Mouse (Mus musculus): ENCODE data around the gene Dab2ip. TPM values are rescaled to one million over a fixed set of nuclear protein-coding genes. Genes with fewer than 3 reads are reported as not detected.

The Dab2ip gene
- polyA plus RNA-seq, 1 experiment from 2014 or later, result 9.1 TPM

- Histone ChIP-seq H3K4me2 (ENCODE audit: low read depth, low read length) (no peak overlapping the region), H3K9me3 (ENCODE audit: low read length) (no peaks in the 10 kb centered on the region), H3K36me3 (replicated peaks; ENCODE audit: insufficient read depth, low read length) (no peaks in the 10 kb centered on the region), H3K27ac (ENCODE audit: low read depth) (no peak overlapping the region), H3K4me3 (ENCODE audit: low read depth, low read length) (no peak overlapping the region), H3K9ac (replicated peaks) (no peak overlapping the region), H3K4me1 (ENCODE audit: insufficient read depth) (no peaks in the 10 kb centered on the region), H3K27me3 (ENCODE audit: insufficient read depth, low read length) (no peaks in the 10 kb centered on the region)
- 70% methylated on average over 9 of the region's 9 CpGs for WGBS (ENCODE audit: insufficient replicate concordance)
- ATAC-seq (no peak), DNase-seq (no peak)
- no peak for TF ChIP-seq EP300 (IDR thresholded peaks at IDR 0.05; ENCODE audit: low read depth)
- TF ChIP-seq CTCF (IDR thresholded peaks at IDR 0.05; ENCODE audit: low read depth), result no peak
Observed at GRCm38 (mm10) chr2:35550097-35550496, 8.0 kb upstream of the Dab2ip start.

GRCm38 (mm10) chr2:35556918-35557486 lies 1.1 kb upstream of the Dab2ip start:
- Histone ChIP-seq H3K9ac (replicated peaks) (no peak overlapping the region), H3K9me3 (ENCODE audit: low read length) (no peaks in the 10 kb centered on the region), H3K27me3 (ENCODE audit: insufficient read depth, low read length) (0 out of 2 replicates have a peak, but pooled peaks cover 2% of the 10 kb centered on the region), H3K4me3 (ENCODE audit: low read depth, low read length) (no peak overlapping the region), H3K4me1 (ENCODE audit: insufficient read depth) (0 out of 2 replicates have a peak, but pooled peaks cover 2% of the 10 kb centered on the region), H3K4me2 (ENCODE audit: low read depth, low read length) (no peak overlapping the region), H3K27ac (ENCODE audit: low read depth) (no peak overlapping the region), H3K36me3 (replicated peaks; ENCODE audit: insufficient read depth, low read length) (no peaks in the 10 kb centered on the region)
- ATAC-seq (no peak), DNase-seq (no peak)
- no peak for TF ChIP-seq EP300 (IDR thresholded peaks at IDR 0.05; ENCODE audit: low read depth)
- no peak for TF ChIP-seq CTCF (IDR thresholded peaks at IDR 0.05; ENCODE audit: low read depth)
- 52% methylated on average over 5 of the region's 5 CpGs for WGBS (ENCODE audit: insufficient replicate concordance)

GRCm38 (mm10) chr2:35558826-35559550 lies 922 bp downstream of the Dab2ip start:
- 0 out of 2 replicates have a peak, but pooled peaks cover 2% of the 10 kb centered on the region for H3K27me3 ChIP-seq (ENCODE audit: insufficient read depth, low read length)
- H3K4me3 ChIP-seq (ENCODE audit: low read depth, low read length), result no peak overlapping the region
- no peaks in the 10 kb centered on the region for H3K36me3 ChIP-seq (replicated peaks; ENCODE audit: insufficient read depth, low read length)
- TF ChIP-seq EP300 (IDR thresholded peaks at IDR 0.05; ENCODE audit: low read depth) (no peak), CTCF (IDR thresholded peaks at IDR 0.05; ENCODE audit: low read depth) (no peak)
- ATAC-seq (no peak), DNase-seq (no peak)
- 0 out of 2 replicates have a peak, but pooled peaks cover 2% of the 10 kb centered on the region for H3K4me1 ChIP-seq (ENCODE audit: insufficient read depth)
- no peak overlapping the region for H3K9ac ChIP-seq (replicated peaks)
- no peak overlapping the region for H3K4me2 ChIP-seq (ENCODE audit: low read depth, low read length)
- H3K9me3 ChIP-seq (ENCODE audit: low read length), result no peaks in the 10 kb centered on the region
- no peak overlapping the region for H3K27ac ChIP-seq (ENCODE audit: low read depth)
- whole genome bisulfite sequencing (ENCODE audit: insufficient replicate concordance), result 69% methylated on average over 4 of the region's 4 CpGs

- Histone ChIP-seq H3K4me2 (ENCODE audit: low read depth, low read length) (no peak overlapping the region), H3K4me1 (ENCODE audit: insufficient read depth) (0 out of 2 replicates have a peak, but pooled peaks cover 2% of the 10 kb centered on the region), H3K36me3 (replicated peaks; ENCODE audit: insufficient read depth, low read length) (no peaks in the 10 kb centered on the region), H3K9me3 (ENCODE audit: low read length) (no peaks in the 10 kb centered on the region), H3K27ac (ENCODE audit: low read depth) (no peak overlapping the region), H3K9ac (replicated peaks) (no peak overlapping the region), H3K27me3 (ENCODE audit: insufficient read depth, low read length) (0 out of 2 replicates have a peak, but pooled peaks cover 2% of the 10 kb centered on the region), H3K4me3 (ENCODE audit: low read depth, low read length) (no peak overlapping the region)
- TF ChIP-seq CTCF (IDR thresholded peaks at IDR 0.05; ENCODE audit: low read depth) (no peak), EP300 (IDR thresholded peaks at IDR 0.05; ENCODE audit: low read depth) (no peak)
- no peak for DNase-seq
- ATAC-seq, result no peak
- WGBS (ENCODE audit: insufficient replicate concordance), result 57% methylated on average over 2 of the region's 2 CpGs
Observed at GRCm38 (mm10) chr2:35559551-35559835, 1.4 kb downstream of the Dab2ip start.

GRCm38 (mm10) chr2:35563722-35564121 lies 5.7 kb downstream of the Dab2ip start:
- no peak overlapping the region for H3K27ac ChIP-seq (ENCODE audit: low read depth)
- no peaks in the 10 kb centered on the region for H3K4me1 ChIP-seq (ENCODE audit: insufficient read depth)
- ATAC-seq (no peak), DNase-seq (no peak)
- TF ChIP-seq CTCF (IDR thresholded peaks at IDR 0.05; ENCODE audit: low read depth) (no peak), EP300 (IDR thresholded peaks at IDR 0.05; ENCODE audit: low read depth) (no peak)
- no peaks in the 10 kb centered on the region; the same call in 1 of the 2 replicates for H3K27me3 ChIP-seq (ENCODE audit: insufficient read depth, low read length)
- H3K4me2 ChIP-seq (ENCODE audit: low read depth, low read length), result no peak overlapping the region
- H3K9ac ChIP-seq (replicated peaks), result no peak overlapping the region
- H3K4me3 ChIP-seq (ENCODE audit: low read depth, low read length), result no peak overlapping the region
- H3K9me3 ChIP-seq (ENCODE audit: low read length), result no peaks in the 10 kb centered on the region
- H3K36me3 ChIP-seq (replicated peaks; ENCODE audit: insufficient read depth, low read length), result no peaks in the 10 kb centered on the region
- 71% methylated on average over 4 of the region's 4 CpGs for WGBS (ENCODE audit: insufficient replicate concordance)

- H3K4me2 ChIP-seq (ENCODE audit: low read depth, low read length), result no peak overlapping the region
- H3K4me3 ChIP-seq (ENCODE audit: low read depth, low read length), result no peak overlapping the region
- no peak for ATAC-seq
- H3K27ac ChIP-seq (ENCODE audit: low read depth), result no peak overlapping the region
- 73% methylated on average over 6 of the region's 6 CpGs for WGBS (ENCODE audit: insufficient replicate concordance)
- H3K4me1 ChIP-seq (ENCODE audit: insufficient read depth), result no peaks in the 10 kb centered on the region
- no peaks in the 10 kb centered on the region; the same call in 1 of the 2 replicates for H3K27me3 ChIP-seq (ENCODE audit: insufficient read depth, low read length)
- no peaks in the 10 kb centered on the region for H3K36me3 ChIP-seq (replicated peaks; ENCODE audit: insufficient read depth, low read length)
- H3K9ac ChIP-seq (replicated peaks), result no peak overlapping the region
- no peak for TF ChIP-seq EP300 (IDR thresholded peaks at IDR 0.05; ENCODE audit: low read depth)
- TF ChIP-seq CTCF (IDR thresholded peaks at IDR 0.05; ENCODE audit: low read depth), result no peak
- no peak for DNase-seq
- H3K9me3 ChIP-seq (ENCODE audit: low read length), result no peaks in the 10 kb centered on the region
Observed at GRCm38 (mm10) chr2:35565051-35565836, 7.2 kb downstream of the Dab2ip start.
